Mouse (Mus musculus) thymus, adult 2 months (tissue): ENCODE data around the gene Ankrd54. TPM values are rescaled to one million over a fixed set of nuclear protein-coding genes. Genes with fewer than 3 reads are reported as not detected.

Source experiments
- DNase-seq: peaks from one replicate; pipeline ENCODE4 v3.0.0; 2021
- H3K27ac ChIP-seq: fragments of 200-500 bp; 2 replicates; pipeline ENCODE4 v1.5.1; 2012; ENCODE audit warnings: low read length, control low read depth; ENCODE audit not compliant: control insufficient read depth, insufficient read depth
- H3K27me3 ChIP-seq: fragments of 200-500 bp; 2 replicates; pipeline ENCODE4 v1.6.1; 2012; ENCODE audit warnings: mild to moderate bottlenecking, low read length, moderate library complexity, mixed read lengths; ENCODE audit not compliant: control insufficient read depth, insufficient read depth
- H3K36me3 ChIP-seq: fragments of 200-500 bp; 2 replicates; pipeline ENCODE4 v1.6.1; 2012; ENCODE audit warnings: mild to moderate bottlenecking, low read length, moderate library complexity; ENCODE audit not compliant: control insufficient read depth, insufficient read depth
- H3K4me1 ChIP-seq: fragments of 200-500 bp; replicated peaks from 2 replicates; pipeline ENCODE4 v1.6.1; 2012; ENCODE audit warnings: low read length; ENCODE audit not compliant: control insufficient read depth, insufficient read depth
- H3K4me3 ChIP-seq: fragments of 200-500 bp; 2 replicates; pipeline ENCODE4 v1.5.1; 2012; ENCODE audit warnings: mild to moderate bottlenecking, low read length, control low read depth, moderate library complexity; ENCODE audit not compliant: control insufficient read depth, insufficient read depth
- CTCF ChIP-seq: fragments of 200-500 bp; IDR thresholded peaks from 2 replicates; pipeline ENCODE4 v1.5.1; 2012; ENCODE audit warnings: mild to moderate bottlenecking, control low read depth, low read length, moderate library complexity, borderline replicate concordance; ENCODE audit not compliant: control insufficient read depth, poor library complexity, insufficient read depth; ENCODE audit errors: extremely low read depth
- POLR2A ChIP-seq: fragments of 200-500 bp; IDR thresholded peaks from 2 replicates; pipeline ENCODE4 v1.6.1; 2012; ENCODE audit warnings: mild to moderate bottlenecking, low read length, control low read depth, moderate library complexity; ENCODE audit not compliant: control insufficient read depth, poor library complexity, insufficient read depth; ENCODE audit errors: extremely low read depth
- WGBS: fragments of 180-500 bp; shearing (Covaris S2); methylation state at CpG from one replicate; pipeline ENCODE4 v1.1.7; 2018; 5-methylcytosine and 5-hydroxymethylcytosine counted together
- polyA plus RNA-seq: library from polyadenylated mRNA; depleted of rRNA; stranded (reverse); fragments of >200 nt; gene quantifications from 2 replicates; pipeline ENCODE4 v1.2.3, GENCODE M21; 2012; rRNA removed

The Ankrd54 gene
- 171 and 181 TPM in 2 replicates for polyA plus RNA-seq

DNA sequence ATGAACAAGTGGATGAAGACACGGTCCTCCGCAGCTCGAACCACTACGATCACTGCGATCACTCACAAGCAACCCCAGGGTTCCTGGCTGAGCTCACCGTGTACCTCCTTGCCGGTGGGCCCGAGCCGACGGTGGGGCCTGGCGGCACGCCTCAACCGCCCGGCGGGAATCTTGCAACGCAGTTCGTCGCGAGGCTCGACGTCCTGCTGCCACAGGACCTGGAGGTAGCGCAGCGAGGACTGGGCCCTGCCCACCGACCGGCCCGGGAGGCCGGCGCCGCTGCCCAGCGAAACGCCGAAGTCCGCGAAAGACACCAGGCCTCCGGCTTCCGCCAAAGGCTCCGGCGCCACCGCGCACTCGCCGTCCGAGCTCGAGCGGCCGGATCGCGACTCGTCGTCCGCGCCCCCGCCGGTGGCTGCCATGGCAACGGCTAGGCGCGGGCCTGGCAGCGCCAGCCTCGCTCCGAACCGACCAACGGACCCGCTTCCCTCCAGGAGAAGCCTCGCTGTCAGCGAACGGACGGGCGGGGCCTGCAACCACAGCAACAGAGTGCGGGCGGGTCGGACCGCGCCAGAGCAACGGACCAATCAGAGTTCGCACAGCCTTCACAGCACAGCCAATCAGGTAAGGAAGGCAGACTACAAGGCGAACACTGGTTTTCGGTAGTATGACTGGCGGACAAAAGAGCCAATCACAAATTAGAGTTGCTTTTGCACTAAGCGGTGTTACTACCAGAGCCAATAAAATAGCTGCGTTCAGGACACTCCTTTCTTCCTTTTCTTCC, at the start of gene Ankrd54:
Ankrd54 (minus strand) TSS at position 518 of the 784 bp plus-strand sequence.
- Histone ChIP-seq H3K27me3 (no peaks in the 10 kb centered on the region), H3K4me3 (peak within 1 kb of the TSS; percentile 80), H3K27ac (no peak within 1 kb of the TSS), H3K4me1 (peaks cover 2% of the 10 kb centered on the region; the same call in 1 of the 2 replicates), H3K36me3 (peaks cover 13% of the 10 kb centered on the region; the same call in 1 of the 2 replicates)
- under 1% methylated on average over 80 of the region's 80 CpGs for WGBS
- TF ChIP-seq CTCF (peak; percentile 13; the same call in 1 of the 2 replicates), POLR2A (peak; percentile 32; the same call in 1 of the 2 replicates)
- peak; percentile 96 for DNase-seq

- H3K27me3 ChIP-seq = no peaks in the 10 kb centered on the region
- no peak overlapping the region for H3K27ac ChIP-seq
- H3K36me3 ChIP-seq = no peaks in the 10 kb centered on the region
- 87% methylated on average over 4 of the region's 4 CpGs for WGBS
- peaks cover 36% of the 10 kb centered on the region for H3K4me1 ChIP-seq
- TF ChIP-seq CTCF (no peak), POLR2A (no peak)
- DNase-seq = no peak
- no peak overlapping the region for H3K4me3 ChIP-seq
These were observed 49.1 kb upstream of the Ankrd54 start for GRCm38 (mm10) chr15:79111774-79112173.

DNA sequence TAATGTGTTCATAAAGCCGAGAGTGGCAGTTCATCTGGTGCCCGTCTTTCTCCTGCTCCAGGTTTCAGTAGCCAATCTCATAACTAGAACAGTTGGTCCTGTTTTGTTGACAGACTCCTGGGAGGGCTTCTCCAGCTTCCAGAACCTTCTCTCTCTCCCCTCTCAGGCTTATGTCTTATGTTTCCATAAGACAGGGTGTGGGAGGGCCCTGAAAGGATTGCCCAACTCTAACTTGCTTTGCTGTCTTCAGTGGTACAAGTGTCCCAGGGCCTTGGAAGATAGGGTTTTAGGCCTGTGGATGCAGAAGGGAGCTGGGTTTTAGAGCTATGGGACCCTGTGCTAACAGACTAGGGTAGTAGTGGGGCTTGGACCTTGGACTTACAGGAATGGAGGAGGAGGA, 47.8 kb upstream of the Ankrd54 start:
- H3K36me3 ChIP-seq = no peaks in the 10 kb centered on the region
- no peak overlapping the region for H3K27ac ChIP-seq

DNA sequence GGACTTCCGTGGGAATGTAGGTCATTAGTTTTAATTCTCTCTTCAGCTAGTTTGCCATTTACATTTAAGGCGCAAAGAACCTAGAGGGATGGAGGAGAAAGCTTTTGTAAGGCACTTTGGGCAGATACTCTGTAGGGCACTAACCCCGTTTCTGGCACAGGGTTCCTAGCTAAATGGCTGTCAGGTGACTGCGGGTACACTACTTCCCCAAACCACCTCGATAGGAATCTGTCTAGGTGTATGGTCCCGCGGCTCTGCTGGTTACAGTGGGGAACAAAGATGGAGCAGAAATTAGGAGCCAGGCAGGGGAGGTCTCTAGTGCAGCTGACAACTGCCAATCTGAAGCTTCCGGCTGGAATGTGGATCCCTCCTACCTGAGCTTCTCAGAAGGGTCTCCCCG, 47.3 kb upstream of the Ankrd54 start:
- TF ChIP-seq POLR2A = no peak
- no peak for TF ChIP-seq CTCF
- 27% methylated on average over 9 of the region's 9 CpGs for WGBS
- Histone ChIP-seq H3K4me1 (peaks cover 28% of the 10 kb centered on the region), H3K27ac (no peak overlapping the region), H3K36me3 (no peaks in the 10 kb centered on the region), H3K27me3 (no peaks in the 10 kb centered on the region), H3K4me3 (no peak overlapping the region)
- DNase-seq = no peak

More for the DNA sequence above, 47.8 kb upstream of the Ankrd54 start:
- TF ChIP-seq POLR2A (no peak), CTCF (no peak)
- H3K4me3 ChIP-seq = no peak overlapping the region
- H3K4me1 ChIP-seq = peaks cover 33% of the 10 kb centered on the region
- WGBS = 93% methylated on average over 2 of the region's 2 CpGs
- no peaks in the 10 kb centered on the region for H3K27me3 ChIP-seq
- DNase-seq = no peak

- H3K4me3 ChIP-seq = peak overlapping the region; percentile 97
- no peaks in the 10 kb centered on the region for H3K27me3 ChIP-seq
- no peak overlapping the region for H3K27ac ChIP-seq
- H3K4me1 ChIP-seq = peaks cover 22% of the 10 kb centered on the region
- TF ChIP-seq CTCF = no peak
- no peak for TF ChIP-seq POLR2A
- H3K36me3 ChIP-seq = no peaks in the 10 kb centered on the region
- WGBS = under 1% methylated on average over 46 of the region's 46 CpGs
- DNase-seq = peak; percentile 48
These were observed 46.7 kb upstream of the Ankrd54 start for GRCm38 (mm10) chr15:79109321-79109934.

- TF ChIP-seq CTCF (no peak), POLR2A (0 out of 2 replicates have a peak, but pooled peaks have one; percentile 27)
- peak; percentile 65 for DNase-seq
- Histone ChIP-seq H3K4me3 (peak within 1 kb of the TSS; percentile 97), H3K27me3 (no peaks in the 10 kb centered on the region), H3K27ac (no peak within 1 kb of the TSS), H3K36me3 (no peaks in the 10 kb centered on the region), H3K4me1 (peaks cover 20% of the 10 kb centered on the region)
- 1% methylated on average over 83 of the region's 85 CpGs for WGBS
These were observed 46.0 kb upstream of the Ankrd54 start, which contains the start of gene Micall1 for GRCm38 (mm10) chr15:79108421-79109320. TSS of gene Micall1 (plus strand) at chr15:79108898.
